9 mouse cellular contexts compared by ENCODE assay signal in the genomic region with DNA sequence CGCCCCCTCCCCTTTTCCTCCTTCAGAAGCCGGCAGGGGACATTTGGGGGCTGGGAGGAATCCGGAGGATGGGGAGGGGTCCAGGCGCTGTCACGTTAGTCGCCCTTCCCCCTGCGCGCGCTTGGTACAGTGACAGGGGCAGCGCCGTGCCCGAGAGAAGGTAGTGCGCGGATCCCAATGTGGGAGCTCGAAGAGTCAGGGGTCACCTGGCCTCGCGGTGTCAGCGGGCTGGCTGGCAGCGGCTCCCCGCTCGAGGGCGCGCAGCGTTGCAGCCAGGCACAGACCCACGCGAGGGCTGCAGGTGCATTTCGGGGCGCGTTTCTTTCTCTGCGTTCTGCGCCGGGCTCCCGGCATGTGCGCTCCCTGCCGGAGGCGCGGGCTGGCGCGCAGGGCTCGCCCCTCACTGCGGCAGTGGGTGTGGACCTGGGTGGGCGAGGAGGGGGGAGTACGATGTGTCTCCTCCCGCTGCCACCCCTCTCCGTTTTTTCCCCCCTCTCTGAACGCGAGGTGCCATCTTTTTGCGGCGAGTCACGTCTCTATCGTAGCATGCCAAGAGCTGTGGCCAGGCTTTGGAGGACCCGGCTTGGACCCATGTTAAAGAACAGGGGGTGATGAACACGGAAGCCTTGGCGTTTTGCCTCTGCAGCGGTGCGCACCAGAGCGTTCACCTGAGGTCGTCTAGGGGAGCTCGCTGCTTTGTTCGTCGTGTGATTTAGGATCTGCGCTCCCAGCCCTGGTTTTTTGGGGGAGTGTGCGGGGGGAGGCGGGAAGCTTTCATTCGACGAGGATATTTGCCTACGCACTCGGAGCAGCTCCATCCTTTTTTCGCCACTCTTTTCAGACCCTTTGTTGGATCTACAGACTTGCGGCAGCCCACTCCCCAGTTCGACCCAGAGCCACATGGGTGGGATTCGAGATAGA. TPM values are rescaled to one million over a fixed set of nuclear protein-coding genes. Genes with fewer than 3 reads are reported as not detected.
DNase-seq lines count a peak whose midpoint lies in the region; ATAC-seq lines count a peak whose summit lies in the region.
"Had no signal": no experiment of that assay in that cellular context is flagged by ENCODE, and none has a peak within 500 bp of the region (broad histone marks: within the 10 kb centered on the region; RNA-seq: fewer than 3 reads in every experiment).

No protein-coding gene starts in this region.

- H3K4me2 ChIP-seq in intestine, embryonic 14.5 days (ENCODE audit: low read length) = peak overlapping the region; percentile 97
- peak overlapping the region; percentile 75 for H3K4me2 ChIP-seq in midbrain, embryonic 14.5 days (ENCODE audit: low read length)

- intact Hi-C loops in left cerebral cortex, postnatal 25 days (cut with DNase I) = loop anchor here (1.0 to 5.0 kb wide), 4 partner anchors 22 to 210 kb away; no protein-coding TSS in a partner anchor

- H3K27me3 ChIP-seq in intestine, embryonic 14.5 days (replicated peaks; ENCODE audit: control insufficient read depth, insufficient read depth, low read length) = peaks cover 54% of the 10 kb centered on the region
- H3K27me3 ChIP-seq in midbrain, embryonic 14.5 days (ENCODE audit: control insufficient read depth, insufficient read depth, low read length) = no peaks in the 10 kb centered on the region

- no peaks in the 10 kb centered on the region for H3K9me3 ChIP-seq in intestine, embryonic 14.5 days (ENCODE audit: control insufficient read depth, low read length)
- H3K9me3 ChIP-seq in midbrain, embryonic 14.5 days (ENCODE audit: control insufficient read depth, low read length) = no peaks in the 10 kb centered on the region

- no peak overlapping the region for H3K27ac ChIP-seq in intestine, embryonic 14.5 days (ENCODE audit: low read depth)
- peak overlapping the region; percentile 97 for H3K27ac ChIP-seq in midbrain, embryonic 14.5 days (replicated peaks; ENCODE audit: low read depth, low read length)

- no peak for ATAC-seq in intestine, embryonic 14.5 days (replicated peaks; ENCODE audit: low FRiP score, low TSS enrichment, low read depth)
- peak; percentile 51 for ATAC-seq in midbrain, embryonic 14.5 days (ENCODE audit: low FRiP score, low TSS enrichment)

- H3K4me3 ChIP-seq in intestine, embryonic 14.5 days (ENCODE audit: low read depth, low read length) = peak overlapping the region; percentile 59
- peak overlapping the region; percentile 95 for H3K4me3 ChIP-seq in midbrain, embryonic 14.5 days (replicated peaks; ENCODE audit: low read depth, low read length)

- no peaks in the 10 kb centered on the region for H3K36me3 ChIP-seq in intestine, embryonic 14.5 days (ENCODE audit: control insufficient read depth, insufficient read depth, low read length)
- no peaks in the 10 kb centered on the region for H3K36me3 ChIP-seq in midbrain, embryonic 14.5 days (ENCODE audit: control insufficient read depth, insufficient read depth, low read length)

- peak; percentile 43 for DNase-seq in gastrocnemius, adult 18-20 months (ENCODE audit: low spot score)
- no peak for DNase-seq in gastrocnemius, postnatal 25 days
- peak; percentile 72 for DNase-seq in cerebellum, adult 8-10 months
- DNase-seq in frontal cortex, postnatal 10 days (ENCODE audit: low spot score in 2 of 2) = peak; percentile 77 to 81
- DNase-seq in intestine, embryonic 14.5 days (ENCODE audit: low spot score) = peak; percentile 77
- peak; percentile 76 to 81 for DNase-seq in left cerebral cortex, postnatal 25 days (ENCODE audit: low spot score in 2 of 2)
- peak; percentile 87 for DNase-seq in midbrain, embryonic 14.5 days
- peak; percentile 54 for DNase-seq in testis, postnatal 10 days (ENCODE audit: low spot score)

- H3K4me1 ChIP-seq in intestine, embryonic 14.5 days (replicated peaks; ENCODE audit: control insufficient read depth, insufficient read depth, low read length) = no peaks in the 10 kb centered on the region; the same call in 1 of the 2 replicates
- peaks cover 35% of the 10 kb centered on the region for H3K4me1 ChIP-seq in midbrain, embryonic 14.5 days (ENCODE audit: control insufficient read depth, insufficient read depth, low read length)

- WGBS in intestine, embryonic 14.5 days = 1% methylated on average over 71 of the region's 72 CpGs
- under 1% methylated on average over 72 of the region's 72 CpGs for WGBS in midbrain, embryonic 14.5 days

- H3K9ac ChIP-seq in intestine, embryonic 14.5 days (ENCODE audit: low read length) = no peak overlapping the region
- peak overlapping the region; percentile 98 for H3K9ac ChIP-seq in midbrain, embryonic 14.5 days (replicated peaks; ENCODE audit: low read length)

RNA-seq across cellular contexts. Expression of a gene that starts 1.2 kb away (rescaled TPM):
- total RNA-seq in gastrocnemius, adult 18-20 months (2021) = 10 to 100 TPM; 71.8 to 85.5 TPM
- 10 to 100 TPM; 52.5 to 58.5 TPM for total RNA-seq in gastrocnemius, postnatal 25 days (2021)
- 16.8 and 18.9 TPM in 2 replicates for polyA plus RNA-seq in intestine, embryonic 14.5 days (2014; fragmentation: Nextera tagmentation; extraction: Ambion mirVana)
- total RNA-seq in left cerebral cortex, postnatal 25 days (2021) = 100 to 1,000 TPM; 323 to 328 TPM
- 836 and 875 TPM in 2 replicates for polyA plus RNA-seq in midbrain, embryonic 14.5 days (2014; fragmentation: Nextera tagmentation; extraction: Ambion mirVana)

RNA-seq across cellular contexts. Expression of a gene that starts 46.3 kb away (rescaled TPM):
- not detected for total RNA-seq in gastrocnemius, adult 18-20 months (2021)
- not detected for total RNA-seq in gastrocnemius, postnatal 25 days (2021)
- polyA plus RNA-seq in intestine, embryonic 14.5 days (2014; fragmentation: Nextera tagmentation; extraction: Ambion mirVana) = not detected in 2 replicates
- not detected for total RNA-seq in left cerebral cortex, postnatal 25 days (2021)
- not detected in 2 replicates for polyA plus RNA-seq in midbrain, embryonic 14.5 days (2014; fragmentation: Nextera tagmentation; extraction: Ambion mirVana)
- total RNA-seq: gastrocnemius, postnatal 36 days had no signal
